Mouse (Mus musculus): ENCODE measurements around the gene Rab9.
"Not testable (repeated sequence)": the region's sequence is repeated elsewhere in the genome, so short reads cannot be mapped to it uniquely, and the experiment has no call there.

Gene Rab9

DNA sequence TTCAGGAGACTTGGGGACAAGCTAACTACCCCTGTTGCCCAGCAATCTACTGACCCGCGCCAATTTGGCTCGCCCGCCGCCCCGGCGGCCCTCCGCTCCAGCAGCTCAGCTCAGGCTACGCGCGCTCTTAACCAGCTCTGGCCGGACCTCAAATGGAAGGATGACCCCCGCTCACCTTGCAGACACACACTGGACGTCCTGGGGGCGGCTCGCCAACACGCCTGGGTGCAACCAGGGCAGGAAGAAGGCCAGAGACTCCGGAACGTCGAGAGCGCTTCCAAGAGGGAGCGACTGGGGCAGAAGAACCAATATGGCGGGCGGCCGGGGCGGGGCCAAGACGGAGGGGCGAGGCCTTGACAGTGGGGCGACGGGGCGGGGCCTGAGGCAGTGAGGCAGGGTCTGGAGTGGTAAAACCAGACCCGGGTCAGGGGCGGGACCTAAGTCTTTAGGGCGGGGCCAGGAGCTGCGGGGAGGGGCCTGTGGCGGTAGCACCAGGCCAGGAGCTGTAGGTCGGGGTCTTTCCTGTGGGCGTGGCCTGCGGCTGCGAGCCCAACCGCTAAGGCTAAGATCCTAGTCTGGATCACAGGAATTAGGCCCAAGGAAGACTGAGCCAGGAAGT, at the start of gene Rab9:
Gene Rab9 (minus strand): TSS at position 503 of the 619 bp plus-strand sequence.
- peak; percentile 81 to 82 for DNase-seq (ENCODE audit: low spot score in 2 of 2)

DNA sequence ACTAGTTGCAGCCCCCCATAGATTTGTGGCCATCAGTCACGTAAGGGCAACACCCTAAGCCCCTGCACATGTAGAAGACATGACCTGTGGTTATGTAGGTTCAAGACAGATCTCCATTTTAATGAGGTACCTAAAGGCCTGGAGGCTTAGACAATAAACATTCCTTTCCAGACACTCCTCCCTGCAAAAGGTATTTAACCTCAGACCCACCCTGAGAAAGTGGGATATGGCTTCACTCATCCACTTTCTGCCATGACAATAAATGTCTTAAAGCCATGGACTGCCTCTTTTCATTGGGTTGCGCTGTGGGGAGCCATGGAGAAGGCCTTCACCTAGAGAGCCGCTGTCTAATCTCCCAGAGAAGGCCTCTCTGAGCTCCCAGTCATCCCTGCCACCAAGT, 48.5 kb upstream of the Rab9 start:
- no peak for DNase-seq (ENCODE audit: low spot score in 2 of 2)

DNA sequence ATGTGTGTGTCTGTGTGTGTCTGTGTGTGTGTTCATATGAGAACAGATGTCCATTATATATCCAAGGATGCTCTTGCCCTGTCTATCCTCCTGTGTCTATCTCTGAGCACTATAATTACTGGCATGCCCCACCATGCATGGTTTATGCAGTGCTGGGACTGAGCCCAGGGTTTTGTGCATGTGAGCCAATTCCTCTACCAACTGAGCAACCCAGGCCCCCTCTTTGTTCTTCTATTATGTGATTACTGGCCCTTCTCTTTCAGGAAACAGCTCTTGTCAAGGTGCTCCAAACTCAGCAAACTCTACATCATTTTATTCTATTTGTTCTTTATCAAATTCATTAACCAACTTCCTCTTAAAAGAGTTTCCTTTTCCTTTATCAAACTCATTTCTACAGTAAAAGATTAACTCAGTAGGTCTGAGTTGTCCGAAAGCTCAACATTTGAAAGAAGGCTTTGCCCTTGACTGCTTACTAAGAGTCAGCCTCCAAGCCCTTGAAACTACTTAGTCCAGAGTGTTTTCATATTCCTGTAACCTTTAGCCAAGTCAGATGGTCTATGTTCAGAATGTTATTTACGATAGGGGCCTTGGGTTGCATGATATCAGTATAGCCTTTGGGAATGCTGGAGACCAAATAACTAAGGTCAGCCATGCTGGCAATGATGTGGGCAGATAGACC, 46.1 kb upstream of the Rab9 start:
- DNase-seq (ENCODE audit: low spot score in 2 of 2): no peak

DNA sequence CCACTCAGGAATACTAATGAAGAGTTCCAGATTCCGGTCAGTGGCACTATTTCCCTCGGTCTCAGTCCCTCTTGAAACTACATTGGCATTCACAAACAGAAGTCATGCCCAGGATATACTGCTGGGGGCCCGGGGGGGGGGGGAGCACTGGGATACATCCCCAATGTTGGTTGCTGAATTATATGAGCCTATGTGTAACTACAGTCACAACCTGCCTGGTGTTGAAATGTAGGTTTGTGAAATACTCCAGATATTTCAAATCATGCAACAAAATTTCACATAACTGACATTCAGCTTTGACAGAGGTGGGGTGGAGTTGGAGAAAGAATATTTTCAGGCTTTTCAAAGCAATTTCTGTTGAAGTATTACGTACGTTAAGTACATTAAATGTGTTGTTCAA, 41.1 kb upstream of the Rab9 start:
- no peak for DNase-seq (ENCODE audit: low spot score in 2 of 2)

DNA sequence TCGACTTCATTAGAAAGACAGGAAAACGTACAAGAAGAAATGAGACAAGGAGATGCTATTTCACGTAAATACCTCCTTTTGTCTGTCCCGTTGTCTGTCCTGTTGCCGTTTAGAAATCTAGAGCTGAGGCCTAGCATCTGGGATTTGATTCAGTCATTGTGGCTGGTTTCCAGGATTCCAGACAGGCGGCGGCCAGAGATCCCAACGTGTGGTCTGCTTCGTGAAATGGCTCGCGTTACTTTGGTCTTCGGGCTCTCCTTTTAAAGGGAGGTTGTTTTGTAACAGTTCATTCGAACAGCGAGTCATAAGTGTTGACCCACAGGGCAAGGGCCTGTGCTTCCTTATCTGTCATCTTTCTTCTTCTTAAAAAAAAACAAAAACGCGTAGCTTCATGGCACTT, 38.7 kb upstream of the Rab9 start, which contains the start of gene Tceanc:
Gene Tceanc (minus strand): TSS at position 223 of the 400 bp plus-strand sequence.
- DNase-seq (ENCODE audit: low spot score in 2 of 2): no peak

DNA sequence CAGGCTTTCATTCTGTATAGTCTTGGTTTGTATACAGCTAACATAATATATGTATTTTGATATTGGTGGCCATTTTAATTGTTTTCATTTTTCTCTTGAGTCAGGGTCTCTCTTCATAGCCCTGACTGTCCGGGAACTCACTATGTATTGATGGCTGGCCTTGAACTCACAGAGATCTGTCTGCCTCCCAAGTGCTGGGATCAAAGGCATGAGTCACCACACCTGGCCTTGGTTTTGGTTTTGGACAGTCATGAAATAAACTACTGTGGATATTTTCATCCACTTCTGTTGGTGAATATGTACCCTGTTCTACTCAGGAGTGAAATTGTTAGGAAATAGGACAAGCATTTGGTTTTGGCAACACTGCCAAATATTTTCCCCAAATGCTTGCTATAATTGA, 37.0 kb upstream of the Rab9 start:
- DNase-seq (ENCODE audit: low spot score in 2 of 2): no peak

DNA sequence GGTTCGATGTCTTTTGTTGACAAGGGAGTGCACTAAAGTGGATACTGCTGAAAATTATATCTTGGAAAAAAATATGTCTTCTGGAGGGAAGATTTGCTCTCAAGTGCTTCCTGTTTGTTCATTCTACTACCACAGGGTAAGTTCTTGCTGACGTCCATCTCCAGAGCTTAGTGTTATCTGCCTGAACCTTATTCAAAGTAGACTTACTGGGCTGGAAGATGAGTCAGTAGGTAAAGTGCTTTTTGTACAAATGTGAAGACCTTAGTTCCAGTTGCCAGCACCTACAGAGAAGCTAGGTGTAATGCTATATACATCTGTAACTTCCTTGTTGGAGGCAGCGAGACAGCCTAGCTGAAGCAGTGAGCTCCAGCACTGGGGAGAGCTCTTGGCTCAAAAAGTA, 36.3 kb upstream of the Rab9 start:
- DNase-seq (ENCODE audit: low spot score in 2 of 2): no peak

DNA sequence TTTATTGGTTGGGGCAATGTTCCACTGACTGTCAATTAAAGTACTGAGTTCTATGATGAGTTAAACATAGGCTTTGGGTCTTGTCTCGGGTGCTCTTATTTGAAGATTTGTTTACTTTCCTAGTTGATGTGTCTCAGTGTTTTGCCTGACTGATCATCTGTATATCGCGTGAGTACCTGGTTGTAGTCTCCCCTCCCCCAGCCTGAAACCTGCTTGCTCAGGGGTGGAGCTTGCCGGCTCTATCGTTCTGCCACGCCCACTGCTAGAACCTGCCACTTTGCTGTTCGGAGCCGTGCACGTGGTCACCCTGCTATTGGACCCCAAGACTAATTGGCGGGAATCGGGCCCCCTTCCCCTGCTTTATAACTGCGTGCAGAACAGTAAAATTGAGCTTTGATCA, 34.4 kb upstream of the Rab9 start:
- DNase-seq (ENCODE audit: low spot score in 2 of 2): not testable (repeated sequence)

DNA sequence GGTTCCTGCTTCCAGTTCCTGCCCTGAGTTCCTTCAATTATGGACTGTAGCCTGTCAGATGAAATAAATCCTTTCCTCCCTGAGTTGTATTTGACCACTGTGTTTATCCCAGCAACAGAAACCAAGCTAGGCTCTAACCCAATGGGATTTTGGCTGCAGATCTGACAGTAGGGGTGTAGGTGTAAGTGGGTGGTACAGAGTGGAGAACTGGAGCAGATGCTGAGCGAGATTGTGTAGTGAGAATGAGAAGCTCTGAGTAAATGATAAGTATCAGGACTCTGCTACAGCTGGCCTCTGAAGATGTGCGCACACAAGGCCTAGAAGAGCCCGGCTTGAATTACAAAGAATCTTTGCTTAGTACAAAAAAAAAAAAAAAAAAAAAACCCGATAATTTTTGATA, 32.4 kb upstream of the Rab9 start:
- peak in 1 of 2 experiments; percentile 3 for DNase-seq (ENCODE audit: low spot score in 2 of 2)

DNA sequence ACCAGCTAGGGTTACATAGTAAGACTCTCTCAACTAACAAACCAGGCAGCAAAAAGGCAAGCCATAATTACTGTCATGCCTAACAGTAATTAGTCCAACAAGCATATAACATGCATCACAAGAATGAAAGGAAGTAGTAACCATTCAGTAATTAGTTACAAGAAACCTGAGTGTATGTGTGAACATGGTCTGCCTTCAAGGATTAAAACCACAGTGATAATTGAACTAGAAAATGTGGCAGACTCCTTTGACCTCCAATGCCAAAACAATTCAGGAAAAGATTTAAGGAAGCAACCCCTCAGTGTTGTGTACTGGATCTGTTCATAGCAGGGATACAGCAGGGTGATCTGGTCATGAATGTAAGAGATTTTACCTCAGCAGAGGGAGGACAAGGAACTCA, 31.4 kb upstream of the Rab9 start:
- no peak for DNase-seq (ENCODE audit: low spot score in 2 of 2)

DNA sequence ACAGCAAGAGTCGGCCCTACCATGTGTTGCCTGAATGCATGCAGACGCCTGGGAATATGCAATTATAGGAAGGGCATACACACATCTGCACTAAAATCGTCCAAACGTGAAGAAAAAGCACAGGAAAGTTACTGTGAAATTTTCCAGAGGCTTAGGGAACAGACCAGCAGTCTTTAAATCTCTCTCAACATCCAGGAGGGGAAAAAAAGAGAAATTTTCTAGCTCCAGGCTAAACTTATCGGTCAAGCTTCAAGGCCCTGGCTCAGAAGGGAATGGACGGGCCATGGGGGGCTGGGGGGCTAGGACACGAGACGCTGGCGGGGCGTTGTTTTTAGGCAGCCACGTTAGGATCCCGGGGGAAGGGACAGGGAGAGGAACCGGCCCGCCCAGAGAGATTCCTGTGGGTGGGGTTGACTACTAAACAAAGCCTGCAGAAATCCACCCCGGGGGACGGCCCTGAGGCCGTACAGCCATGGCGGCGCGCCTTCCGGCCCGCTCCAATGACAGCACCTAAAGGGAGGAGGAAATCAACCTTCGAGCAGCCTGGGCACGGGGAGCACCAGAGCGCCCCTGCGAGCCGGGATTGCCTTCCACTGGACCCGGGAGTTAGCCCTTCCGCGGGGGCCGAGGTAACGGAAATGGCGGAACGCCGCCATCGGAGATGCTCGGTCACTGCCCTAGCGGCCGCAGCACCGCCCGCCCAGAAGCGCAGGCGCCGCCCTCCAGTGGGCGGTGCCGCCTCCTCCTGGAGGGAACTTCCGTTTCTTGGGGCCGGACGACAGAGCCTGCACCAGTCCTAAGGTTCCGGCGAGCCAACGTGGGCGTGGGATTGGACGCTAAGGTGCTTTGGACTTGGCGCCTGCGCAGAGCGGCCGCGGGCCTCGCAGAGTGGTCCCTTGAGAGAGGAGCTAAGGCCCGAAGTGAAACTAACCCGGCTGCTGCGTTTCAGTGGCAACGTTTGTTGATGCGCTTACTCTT, 30.4 kb upstream of the Rab9 start:
- peak; percentile 88 for DNase-seq (ENCODE audit: low spot score in 2 of 2)

DNA sequence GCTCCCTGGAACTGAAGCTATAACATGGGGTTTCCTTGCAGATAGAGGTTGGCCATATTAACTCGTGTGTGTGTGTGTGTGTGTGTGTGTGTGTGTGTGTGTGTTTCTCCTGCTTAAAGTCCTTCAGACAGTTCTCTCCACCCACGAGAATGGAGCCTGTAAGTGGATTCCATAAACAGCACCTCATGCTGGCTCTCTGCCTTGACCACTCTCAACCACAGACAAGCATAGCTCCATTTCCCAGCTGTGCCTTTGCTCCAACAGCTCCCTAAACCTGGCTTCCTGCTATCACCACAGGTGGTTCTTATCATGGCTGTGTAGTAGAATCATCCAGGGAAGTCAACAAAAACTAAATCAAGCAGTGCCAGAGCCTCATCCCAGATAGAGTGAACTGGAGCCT, 24.8 kb upstream of the Rab9 start:
- no peak for DNase-seq (ENCODE audit: low spot score in 2 of 2)

DNA sequence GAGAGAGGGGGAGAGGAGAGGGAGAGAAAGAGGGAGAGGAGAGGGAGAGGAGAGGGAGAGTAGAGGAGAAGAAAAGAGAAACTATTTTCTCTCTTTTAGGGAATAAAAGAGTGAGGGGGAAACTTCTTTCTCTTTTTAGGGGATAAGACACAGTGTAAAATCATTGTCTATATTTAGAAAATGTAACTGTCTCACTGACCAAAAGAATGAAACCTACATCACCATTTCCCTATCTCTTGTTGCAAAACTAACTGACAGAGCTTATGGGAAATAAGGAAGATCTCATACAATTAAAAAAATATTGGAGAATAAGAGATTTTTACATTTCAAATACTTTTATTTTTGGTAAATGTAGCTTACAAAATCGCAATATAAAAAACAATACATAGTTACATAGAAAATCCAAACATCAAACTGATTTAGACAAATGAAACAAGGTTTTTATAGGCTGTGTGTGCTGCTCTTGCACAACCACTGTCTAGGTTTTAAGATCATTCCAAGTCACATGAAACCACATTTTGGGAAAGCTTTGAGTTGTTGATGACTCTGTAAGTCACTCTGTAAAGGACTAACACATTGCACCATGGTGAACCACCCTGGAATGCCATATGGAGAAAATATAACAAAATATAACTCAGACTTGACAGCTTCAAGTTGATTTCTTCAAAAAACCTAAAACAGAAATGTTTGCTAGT, 20.0 kb upstream of the Rab9 start:
- no peak for DNase-seq (ENCODE audit: low spot score in 2 of 2)

DNA sequence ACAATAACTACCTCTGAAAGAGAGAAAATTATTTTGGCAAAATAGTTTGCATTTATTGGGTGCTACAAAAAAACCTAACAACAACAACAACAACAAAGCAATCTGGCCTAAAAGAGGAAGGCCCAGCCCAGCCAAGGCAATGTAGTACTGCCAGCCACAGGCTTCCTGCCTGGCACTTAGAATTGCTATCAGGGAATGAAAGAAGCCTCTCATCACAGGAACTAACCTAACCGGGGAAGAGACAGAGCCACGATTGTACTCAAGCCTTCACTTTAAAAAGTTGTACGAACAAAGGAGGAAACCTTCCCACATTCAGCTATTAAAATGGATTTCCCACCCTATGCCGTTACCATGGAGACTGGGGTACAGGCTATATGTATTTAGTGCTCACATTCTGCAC, 18.1 kb upstream of the Rab9 start:
- DNase-seq (ENCODE audit: low spot score in 2 of 2): no peak

DNA sequence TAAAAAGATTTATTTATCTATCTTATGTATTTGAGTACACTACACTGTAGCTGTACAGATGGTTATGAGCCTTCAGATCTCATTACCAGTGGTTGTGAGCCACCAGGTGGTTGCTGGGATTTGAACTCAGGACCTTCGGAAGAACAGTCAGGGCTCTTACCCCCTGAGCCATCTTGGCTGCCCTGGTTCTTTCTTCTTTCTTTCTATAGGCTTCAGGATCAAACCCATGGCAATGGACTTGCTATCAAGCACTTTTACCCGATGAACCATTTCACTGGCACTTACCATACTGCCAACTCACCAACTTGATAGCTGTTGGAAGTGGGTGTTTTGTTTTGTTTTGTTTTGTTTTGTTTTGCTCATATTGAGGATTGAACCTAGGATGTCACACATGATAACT, 15.4 kb upstream of the Rab9 start:
- DNase-seq (ENCODE audit: low spot score in 2 of 2): no peak

DNA sequence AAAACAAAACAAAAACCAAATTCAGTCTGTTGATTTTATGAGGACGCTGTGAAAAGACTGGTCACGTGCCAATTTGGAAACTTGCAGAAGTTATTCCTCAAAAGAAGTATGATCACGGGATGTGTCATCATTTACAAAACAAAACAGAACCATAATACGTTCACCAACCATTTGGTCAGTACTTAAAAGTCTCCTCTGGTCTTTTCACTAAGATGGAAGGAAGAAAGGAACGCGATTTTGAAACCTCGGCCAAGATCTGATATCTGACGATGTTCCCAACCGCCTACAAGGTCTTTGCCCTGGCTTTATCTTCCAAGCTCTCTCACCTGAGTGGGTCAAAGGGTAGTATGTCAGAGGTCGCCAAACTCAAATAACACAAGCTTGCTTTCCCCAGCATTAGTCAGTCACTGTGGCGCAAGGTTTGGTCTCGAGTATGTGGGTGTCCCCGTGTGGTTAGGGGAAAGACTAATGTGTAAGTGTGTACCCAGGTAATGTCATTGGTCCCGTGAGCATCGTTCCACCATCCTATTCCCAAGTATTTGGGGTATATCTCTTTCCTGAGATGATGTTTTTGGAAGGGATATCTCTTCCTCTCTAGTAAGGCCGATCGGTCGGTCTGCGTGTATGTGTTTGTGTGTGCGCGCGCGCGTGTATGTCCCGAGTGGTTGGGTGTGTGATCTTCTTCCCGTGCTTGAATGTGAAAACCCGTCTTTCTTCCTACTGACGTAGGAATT, 869 bp downstream of the Rab9 start:
- peak in 1 of 2 experiments; percentile 4 for DNase-seq (ENCODE audit: low spot score in 2 of 2)

DNA sequence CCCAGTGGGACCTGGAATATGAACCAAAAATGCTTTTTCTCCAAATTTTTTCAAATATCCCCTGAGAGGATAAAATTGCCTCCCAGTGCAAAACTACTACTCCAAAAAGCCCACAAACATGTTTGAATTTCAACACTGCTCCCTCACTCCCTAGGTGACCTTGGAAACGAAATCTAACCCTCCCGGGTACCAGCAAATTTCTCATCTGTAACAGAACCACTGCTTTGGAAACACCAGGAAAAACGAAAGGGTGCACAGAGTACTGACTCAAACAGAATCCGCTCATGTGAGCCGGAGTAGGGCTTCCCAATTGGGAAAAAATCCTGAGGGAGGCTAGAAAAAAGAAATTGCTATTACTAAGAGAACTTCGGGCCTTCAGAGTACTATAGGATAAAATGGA, 2.3 kb downstream of the Rab9 start:
- DNase-seq (ENCODE audit: low spot score in 2 of 2): no peak

DNA sequence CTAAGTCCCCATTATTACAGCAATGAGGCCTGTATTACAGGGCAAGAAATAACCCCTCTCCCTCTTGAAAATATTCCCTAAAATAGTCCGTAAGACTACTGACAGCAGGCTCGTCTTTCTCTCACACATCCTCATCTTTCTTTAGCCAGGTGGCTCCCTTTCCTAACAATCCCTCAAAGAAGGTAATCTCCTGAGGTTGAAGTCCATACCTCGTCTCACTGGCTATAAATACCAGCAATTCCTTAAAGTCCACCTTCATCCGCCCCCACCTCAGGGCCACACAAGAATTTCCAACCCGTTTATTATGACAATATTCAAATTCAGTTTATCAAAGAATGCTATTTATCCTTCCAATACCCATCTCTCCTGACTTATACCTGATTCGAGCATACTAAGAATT, 7.1 kb downstream of the Rab9 start:
- DNase-seq (ENCODE audit: low spot score in 2 of 2): no peak

DNA sequence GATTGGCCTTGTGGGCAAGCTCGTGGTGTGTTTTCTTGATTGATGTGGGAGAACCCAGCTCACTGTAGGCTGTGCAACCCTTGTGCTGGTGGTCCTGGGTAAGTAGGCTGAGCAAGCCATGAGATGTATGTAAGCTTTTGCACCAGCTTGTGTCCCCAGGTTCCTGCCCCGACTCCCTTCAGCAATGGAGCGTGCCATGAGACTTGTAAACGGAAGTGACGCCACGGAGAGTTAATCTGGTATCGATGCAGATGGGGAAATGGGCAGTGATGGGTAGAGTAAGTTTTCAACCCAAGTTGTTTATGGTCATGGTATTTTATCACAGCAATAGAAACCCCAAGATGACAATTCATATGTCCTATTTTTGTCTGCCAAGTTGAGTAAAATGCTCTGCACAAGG, 11.3 kb downstream of the Rab9 start:
- no peak for DNase-seq (ENCODE audit: low spot score in 2 of 2)

DNA sequence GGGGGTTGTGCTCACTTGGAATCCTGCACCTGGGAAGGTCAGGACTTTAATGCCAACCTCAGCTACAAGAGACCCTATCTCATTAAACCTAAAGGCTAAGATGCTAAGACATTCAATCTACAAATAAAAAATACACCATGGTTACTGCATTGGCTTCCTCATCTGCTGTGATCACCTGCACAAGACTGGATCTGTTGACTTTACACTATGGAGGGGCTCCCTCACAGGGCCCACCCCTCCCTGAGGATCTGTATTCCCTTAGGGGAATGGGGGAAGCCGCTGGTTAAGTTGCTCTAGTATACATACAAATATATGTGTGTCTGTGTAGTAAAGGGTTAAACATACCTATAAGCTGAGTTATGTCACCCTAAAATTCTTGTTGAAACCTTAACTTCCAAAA, 24.1 kb downstream of the Rab9 start:
- no peak for DNase-seq (ENCODE audit: low spot score in 2 of 2)

DNA sequence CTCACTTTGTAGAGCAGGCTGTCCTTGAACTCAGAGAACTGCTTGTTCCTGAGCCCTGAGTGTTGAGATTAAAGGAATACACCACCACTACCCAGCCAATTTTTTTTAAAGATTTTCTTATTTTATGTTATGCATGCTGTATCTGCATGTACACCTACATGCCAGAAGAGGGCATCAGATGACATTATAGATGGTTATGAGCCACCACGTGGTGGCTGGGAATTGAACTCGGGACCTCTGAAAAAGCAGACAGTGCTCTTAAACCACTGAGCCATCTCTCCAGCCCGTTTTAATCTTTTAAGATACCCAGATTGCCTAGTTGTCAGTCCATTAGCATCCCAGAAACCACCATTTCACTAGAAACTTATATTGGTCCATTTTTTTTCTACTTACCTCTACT, 25.3 kb downstream of the Rab9 start:
- no peak for DNase-seq (ENCODE audit: low spot score in 2 of 2)
